Mouse (Mus musculus): Measurements from ENCODE around the gene Gtf2h4.

GRCm38 (mm10) chr17:35666851-35667256 lies 6.7 kb downstream of the Gtf2h4 start:
- TF ChIP-seq CTCF (IDR thresholded peaks at IDR 0.05; ENCODE audit: low read depth) (no peak), EP300 (IDR thresholded peaks at IDR 0.05; ENCODE audit: low read depth) (no peak)

Measured in heart, postnatal 0 days (tissue).